Mouse (Mus musculus) CH12.LX (cell line): ENCODE measurements at regions not wholly inside any gene's neighbourhood (a gene's known extent, or its start where the extent isn't known, plus 50 kb on each side); places are given as distances from the start of the nearest gene placed in this dataset.

Source experiments
- CHD2 ChIP-seq: IDR thresholded peaks from 2 replicates; pipeline ENCODE4 v1.6.1; 2011; ENCODE audit warnings: low read length, improper control_type of control experiment
- E2F4 ChIP-seq: IDR thresholded peaks from 2 replicates; pipeline ENCODE4 v1.6.1; 2011; ENCODE audit warnings: low read depth, low read length, improper control_type of control experiment; ENCODE audit not compliant: insufficient replicate concordance
- HCFC1 ChIP-seq: IDR thresholded peaks from 2 replicates; pipeline ENCODE4 v1.6.1; 2012; ENCODE audit warnings: low read depth, mild to moderate bottlenecking, inconsistent platforms, low read length, improper control_type of control experiment
- KAT2A ChIP-seq: IDR thresholded peaks from 2 replicates; pipeline ENCODE4 v1.6.1; 2012; ENCODE audit warnings: low read length, improper control_type of control experiment, inconsistent platforms; ENCODE audit not compliant: insufficient replicate concordance
- MAFK ChIP-seq: IDR thresholded peaks from 2 replicates; pipeline ENCODE4 v1.6.1; 2011; ENCODE audit warnings: low read length, improper control_type of control experiment; ENCODE audit not compliant: insufficient replicate concordance
- POLR2A ChIP-seq: IDR thresholded peaks from 2 replicates; pipeline ENCODE4 v1.6.1; 2011; ENCODE audit warnings: low read depth, mild to moderate bottlenecking, improper control_type of control experiment, low read length
- ZNF384 ChIP-seq: IDR thresholded peaks from 2 replicates; pipeline ENCODE4 v1.6.1; 2012; ENCODE audit warnings: low read depth, low read length, improper control_type of control experiment, inconsistent platforms

- TF ChIP-seq POLR2A (no peak), HCFC1 (no peak), KAT2A (no peak), ZNF384 (no peak), E2F4 (no peak), CHD2 (no peak), MAFK (no peak)
Measured at GRCm38 (mm10) chr7:84747847-84748246, 58.1 kb upstream of the Zfand6 start.
